Mouse (Mus musculus) kidney, embryonic 16.5 days (tissue): ENCODE measurements around the gene Syne1. TPM values are rescaled to one million over a fixed set of nuclear protein-coding genes. Genes with fewer than 3 reads are reported as not detected.
A peak's percentile ranks its signal among the peaks of the same experiment; 100 is the strongest.

Experiments used
- ATAC-seq: fragments of 200-750 bp; cut with Nextera tagmentation; 2 replicates; pipeline ENCODE4 v1.8.0; 2017; ENCODE audit warnings: moderate TSS enrichment; ENCODE audit not compliant: low FRiP score, low TSS enrichment
- H3K27ac ChIP-seq: fragments of 300-500 bp; sonication (generic); 2 replicates; pipeline ENCODE4 v1.5.1; 2014; ENCODE audit warnings: low read length
- H3K27me3 ChIP-seq: fragments of 300-500 bp; sonication (generic); 2 replicates; pipeline ENCODE4 v1.6.1; 2014; ENCODE audit warnings: low read length, control low read depth, mixed read lengths; ENCODE audit not compliant: insufficient read depth
- H3K36me3 ChIP-seq: fragments of 300-500 bp; sonication (generic); 2 replicates; pipeline ENCODE4 v1.6.1; 2014; ENCODE audit warnings: low read length, control low read depth, mixed read lengths; ENCODE audit not compliant: insufficient read depth
- H3K4me1 ChIP-seq: fragments of 300-500 bp; sonication (generic); 2 replicates; pipeline ENCODE4 v1.6.1; 2014; ENCODE audit warnings: low read length, control low read depth, mixed read lengths; ENCODE audit not compliant: insufficient read depth
- H3K4me2 ChIP-seq: fragments of 300-500 bp; sonication (generic); replicated peaks from 2 replicates; pipeline ENCODE4 v1.6.1; 2014; ENCODE audit warnings: low read depth, low read length
- H3K4me3 ChIP-seq: fragments of 300-500 bp; sonication (generic); 2 replicates; pipeline ENCODE4 v1.5.1; 2014; ENCODE audit warnings: mild to moderate bottlenecking, low read length
- H3K9ac ChIP-seq: fragments of 300-500 bp; sonication (generic); replicated peaks from 2 replicates; pipeline ENCODE4 v1.6.1; 2014; ENCODE audit warnings: low read length
- H3K9me3 ChIP-seq: fragments of 300-500 bp; sonication (generic); 2 replicates; pipeline ENCODE4 v1.6.1; 2016; ENCODE audit warnings: low read length, control low read depth
- WGBS: fragments of 180-500 bp; shearing (Covaris S2); extraction: QIAGEN DNeasy Blood & Tissue Kit; methylation state at CpG from one replicate; pipeline ENCODE4 v1.1.7; 2014; 5-methylcytosine and 5-hydroxymethylcytosine counted together
- polyA plus RNA-seq: library from polyadenylated mRNA; unstranded; fragments of >200 nt; fragmentation: Nextera tagmentation; extraction: Ambion mirVana; gene quantifications from 2 replicates; pipeline ENCODE4 v1.2.1, GENCODE M21; 2015

The Syne1 gene
- polyA plus RNA-seq, 1 experiment from 2014 or later: 5.2 TPM

DNA sequence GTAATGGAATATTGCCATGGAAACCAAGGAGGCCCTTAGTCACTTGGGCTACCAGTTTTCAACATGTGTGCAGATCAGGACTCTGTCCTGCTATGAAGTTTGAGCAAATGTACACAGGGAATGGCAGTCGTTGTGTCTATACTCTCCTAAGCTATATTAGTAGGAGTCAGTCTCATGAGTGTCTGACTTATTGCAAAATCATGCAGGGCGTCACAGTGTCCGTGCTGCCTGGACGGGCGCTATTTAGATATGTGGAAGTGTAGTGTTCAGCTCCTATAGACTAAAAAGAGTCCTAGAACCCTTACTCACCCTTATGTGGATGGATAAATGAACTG, 261.7 kb downstream of the Syne1 start:
- H3K27ac ChIP-seq: peak overlapping the region; percentile 72
- no peaks in the 10 kb centered on the region for H3K4me1 ChIP-seq
- peaks cover 9% of the 10 kb centered on the region; the same call in 1 of the 2 replicates for H3K9me3 ChIP-seq
- peak overlapping the region; percentile 44 for H3K4me2 ChIP-seq
- WGBS: 73% methylated on average over 5 of the region's 5 CpGs
- peak overlapping the region; percentile 32; the same call in 1 of the 2 replicates for H3K4me3 ChIP-seq
- H3K9ac ChIP-seq: peak overlapping the region; percentile 55; the same call in 1 of the 2 replicates
- ATAC-seq: peak; percentile 62
- H3K36me3 ChIP-seq: no peaks in the 10 kb centered on the region
- H3K27me3 ChIP-seq: no peaks in the 10 kb centered on the region

DNA sequence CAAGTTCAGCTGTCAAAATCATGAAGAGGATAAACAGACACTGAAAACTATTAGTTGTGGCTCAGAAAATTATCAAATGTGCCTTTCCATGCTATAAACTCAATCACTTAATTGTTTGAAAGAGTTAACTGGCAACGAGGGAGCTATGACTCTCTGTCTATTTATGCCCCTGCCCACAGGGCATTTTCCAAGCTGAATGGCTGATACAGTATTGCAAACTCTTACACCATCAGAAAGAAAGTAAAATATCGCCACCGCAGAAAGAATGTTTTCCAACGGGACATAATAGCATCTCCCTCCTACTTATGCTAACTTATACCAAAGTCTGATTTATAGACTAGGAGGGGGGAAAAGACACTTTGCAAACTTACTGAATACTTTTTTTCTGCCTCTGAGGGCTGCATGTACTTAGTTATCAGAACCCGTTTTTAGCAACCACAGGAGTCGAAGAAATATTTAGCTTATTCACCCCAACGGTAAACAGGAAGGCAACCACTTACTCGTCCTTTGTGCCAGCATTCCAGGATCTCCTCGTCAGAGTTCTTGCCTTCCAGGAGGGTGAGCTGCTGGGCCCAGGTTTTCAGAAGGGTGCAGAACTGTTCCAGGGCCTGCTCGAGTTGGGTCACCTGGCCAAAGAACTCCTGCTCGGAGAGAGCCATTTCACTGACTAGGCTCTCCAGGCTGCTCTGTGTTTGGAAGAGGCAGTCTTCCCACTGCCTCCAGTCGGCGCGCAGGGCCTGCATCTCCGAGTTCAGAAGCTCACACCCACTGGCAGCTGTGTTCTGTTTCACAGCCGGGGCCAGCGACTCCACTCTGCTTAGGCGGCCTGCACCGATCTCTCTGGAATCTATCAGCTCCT, 262.3 kb downstream of the Syne1 start:
- H3K27ac ChIP-seq: peak overlapping the region; percentile 72
- 34% methylated on average over 19 of the region's 19 CpGs for WGBS
- H3K36me3 ChIP-seq: no peaks in the 10 kb centered on the region
- peak overlapping the region; percentile 44 for H3K4me2 ChIP-seq
- no peaks in the 10 kb centered on the region for H3K4me1 ChIP-seq
- peak overlapping the region; percentile 55; the same call in 1 of the 2 replicates for H3K9ac ChIP-seq
- H3K9me3 ChIP-seq: peaks cover 9% of the 10 kb centered on the region; the same call in 1 of the 2 replicates
- ATAC-seq: peak; percentile 84
- H3K4me3 ChIP-seq: peak overlapping the region; percentile 32
- H3K27me3 ChIP-seq: no peaks in the 10 kb centered on the region

DNA sequence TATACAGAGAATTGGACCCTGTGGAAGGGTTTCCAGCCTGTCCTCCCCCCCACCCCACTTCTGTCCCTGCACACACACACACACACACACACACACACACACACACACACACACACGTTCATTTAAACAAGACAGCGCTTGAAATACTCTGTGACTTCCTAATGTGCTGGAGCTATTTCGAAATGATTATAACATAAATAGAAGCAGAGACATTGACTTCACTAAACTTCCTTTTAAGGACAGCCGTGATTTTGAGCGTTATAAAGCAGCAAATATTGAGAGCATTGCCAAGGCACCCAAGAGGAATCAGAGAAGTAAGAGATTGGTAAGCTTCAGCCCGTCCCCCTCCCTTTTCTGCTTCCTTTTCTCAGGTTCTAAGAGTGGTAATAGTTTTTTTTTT, 263.0 kb downstream of the Syne1 start:
- Histone ChIP-seq H3K9ac (no peak overlapping the region), H3K27me3 (no peaks in the 10 kb centered on the region), H3K27ac (no peak overlapping the region; the same call in 1 of the 2 replicates), H3K4me2 (peak overlapping the region; percentile 44), H3K36me3 (no peaks in the 10 kb centered on the region), H3K4me3 (no peak overlapping the region; the same call in 1 of the 2 replicates), H3K9me3 (peaks cover 9% of the 10 kb centered on the region; the same call in 1 of the 2 replicates), H3K4me1 (no peaks in the 10 kb centered on the region)
- ATAC-seq: peak; percentile 32; the same call in 1 of the 2 replicates
- WGBS: 58% methylated on average over 6 of the region's 6 CpGs

DNA sequence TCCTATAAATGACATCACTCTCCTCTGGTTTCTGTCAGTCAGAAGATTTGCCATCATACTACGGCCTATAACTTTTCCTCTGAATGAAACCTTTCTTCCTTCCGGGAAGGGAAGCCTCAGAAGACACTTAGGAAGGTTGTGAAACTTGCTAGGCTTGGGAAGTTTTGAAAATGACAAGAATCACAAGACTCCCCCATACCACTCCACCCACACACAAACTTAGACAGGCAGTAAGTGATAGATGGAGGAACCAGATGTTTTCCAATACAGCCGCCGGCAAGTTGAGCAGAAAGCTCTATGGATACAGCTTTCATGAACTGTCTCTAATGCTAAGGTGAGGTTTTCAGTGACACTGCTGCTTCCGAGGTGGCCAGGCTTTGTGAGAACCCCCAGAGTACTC, 275.5 kb downstream of the Syne1 start:
- no peak overlapping the region for H3K4me3 ChIP-seq
- H3K9me3 ChIP-seq: no peaks in the 10 kb centered on the region
- ATAC-seq: no peak
- H3K36me3 ChIP-seq: no peaks in the 10 kb centered on the region
- no peak overlapping the region for H3K27ac ChIP-seq
- H3K27me3 ChIP-seq: no peaks in the 10 kb centered on the region
- no peak overlapping the region for H3K4me2 ChIP-seq
- no peaks in the 10 kb centered on the region for H3K4me1 ChIP-seq
- 56% methylated on average over 5 of the region's 5 CpGs for WGBS
- no peak overlapping the region for H3K9ac ChIP-seq

DNA sequence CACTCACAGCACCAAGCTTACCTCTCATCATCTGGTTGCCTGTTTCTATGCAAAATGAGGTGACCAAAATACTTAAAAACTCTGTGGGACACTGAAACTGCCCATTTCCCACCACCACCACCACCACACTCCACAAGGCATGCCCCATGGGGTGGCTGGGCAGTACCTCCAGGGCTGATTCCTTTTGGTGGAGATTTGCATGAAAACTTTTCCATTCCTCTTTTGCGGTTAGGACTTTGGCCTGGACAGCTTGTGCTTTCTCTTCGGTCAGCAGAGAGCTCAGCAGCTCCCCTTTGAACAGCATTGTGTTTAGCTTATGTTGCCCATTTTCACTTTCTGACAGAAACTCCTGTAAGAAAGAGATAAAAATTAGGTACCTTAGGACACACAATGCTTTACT, 280.6 kb downstream of the Syne1 start:
- 90% methylated on average over 2 of the region's 2 CpGs for WGBS
- Histone ChIP-seq H3K9me3 (no peaks in the 10 kb centered on the region), H3K36me3 (no peaks in the 10 kb centered on the region)

DNA sequence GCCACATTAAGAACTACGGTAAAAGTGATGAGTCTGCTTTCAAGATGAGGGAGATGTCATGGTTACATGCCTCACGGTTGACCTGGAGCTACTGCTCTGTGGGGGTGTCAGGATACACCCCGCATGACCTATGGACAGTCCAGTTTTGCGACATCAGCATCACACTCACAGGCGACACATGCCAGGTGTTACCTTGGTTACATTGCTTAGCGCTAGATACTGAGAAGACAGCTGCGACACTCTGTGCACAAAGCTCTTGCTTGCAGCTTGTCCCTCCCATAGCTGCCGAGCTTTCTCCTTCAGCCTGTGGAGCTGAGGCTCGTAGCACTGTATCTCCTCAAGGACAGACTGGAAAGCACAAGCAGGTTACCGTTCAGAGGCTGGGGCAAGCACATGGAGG, 286.9 kb downstream of the Syne1 start:
- Histone ChIP-seq H3K36me3 (no peaks in the 10 kb centered on the region), H3K4me3 (no peak overlapping the region), H3K9ac (no peak overlapping the region), H3K27me3 (no peaks in the 10 kb centered on the region), H3K9me3 (no peaks in the 10 kb centered on the region), H3K4me1 (no peaks in the 10 kb centered on the region), H3K27ac (no peak overlapping the region), H3K4me2 (no peak overlapping the region)
- ATAC-seq: peak; percentile 70
- 39% methylated on average over 10 of the region's 10 CpGs for WGBS

More for the DNA sequence above, 280.6 kb downstream of the Syne1 start:
- Histone ChIP-seq H3K4me2 (no peak overlapping the region), H3K27ac (no peak overlapping the region), H3K9ac (no peak overlapping the region), H3K4me3 (no peak overlapping the region), H3K27me3 (no peaks in the 10 kb centered on the region), H3K4me1 (no peaks in the 10 kb centered on the region)
- ATAC-seq: no peak

DNA sequence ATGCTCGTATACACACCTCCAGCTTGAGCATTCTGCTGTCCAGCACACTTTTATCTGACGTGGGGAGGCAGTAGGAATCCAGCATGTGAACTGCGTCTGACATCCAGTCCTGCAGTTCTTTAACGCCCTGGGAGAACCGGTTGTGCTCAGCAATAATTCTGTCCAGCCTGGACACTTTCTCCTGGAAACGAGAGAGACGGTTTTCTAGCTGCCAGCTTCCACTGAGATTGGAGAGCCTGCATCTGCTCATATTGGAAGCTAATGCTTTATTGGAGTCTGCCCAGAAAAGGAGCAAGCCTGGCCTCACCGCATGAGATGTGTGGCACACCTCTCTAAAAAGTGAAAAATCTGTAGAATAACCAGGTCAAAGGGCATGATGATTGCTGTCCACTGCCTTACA, 288.6 kb downstream of the Syne1 start:
- H3K9me3 ChIP-seq: peaks cover 2% of the 10 kb centered on the region; the same call in 1 of the 2 replicates
- H3K27ac ChIP-seq: no peak overlapping the region
- H3K4me2 ChIP-seq: no peak overlapping the region
- ATAC-seq: no peak
- H3K27me3 ChIP-seq: no peaks in the 10 kb centered on the region
- no peaks in the 10 kb centered on the region for H3K36me3 ChIP-seq
- no peak overlapping the region for H3K4me3 ChIP-seq
- WGBS: 45% methylated on average over 8 of the region's 8 CpGs
- H3K4me1 ChIP-seq: no peaks in the 10 kb centered on the region
- no peak overlapping the region for H3K9ac ChIP-seq

DNA sequence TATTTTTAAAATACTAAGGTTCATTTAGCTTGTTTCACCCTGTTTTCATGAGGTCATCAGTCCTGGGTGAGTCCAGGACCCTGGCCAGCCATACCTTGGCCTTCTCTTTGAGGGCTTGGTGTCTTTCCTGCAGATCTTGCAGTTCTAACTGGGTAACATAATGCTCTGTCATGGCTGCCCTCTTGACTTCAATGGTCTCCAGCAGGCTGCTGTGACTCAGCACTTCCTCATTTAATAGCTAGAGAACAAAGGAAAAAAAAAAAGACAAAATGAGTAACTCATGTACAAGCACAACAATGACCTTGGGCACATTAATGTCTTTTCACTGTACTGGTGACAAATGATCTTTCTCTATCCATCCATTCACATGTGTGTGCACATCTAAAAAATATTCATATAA, 294.6 kb downstream of the Syne1 start:
- Histone ChIP-seq H3K4me3 (no peak overlapping the region), H3K27me3 (no peaks in the 10 kb centered on the region), H3K9me3 (peaks cover 6% of the 10 kb centered on the region; the same call in 1 of the 2 replicates), H3K27ac (no peak overlapping the region), H3K9ac (no peak overlapping the region), H3K36me3 (no peaks in the 10 kb centered on the region), H3K4me2 (no peak overlapping the region), H3K4me1 (no peaks in the 10 kb centered on the region)
- no peak for ATAC-seq

DNA sequence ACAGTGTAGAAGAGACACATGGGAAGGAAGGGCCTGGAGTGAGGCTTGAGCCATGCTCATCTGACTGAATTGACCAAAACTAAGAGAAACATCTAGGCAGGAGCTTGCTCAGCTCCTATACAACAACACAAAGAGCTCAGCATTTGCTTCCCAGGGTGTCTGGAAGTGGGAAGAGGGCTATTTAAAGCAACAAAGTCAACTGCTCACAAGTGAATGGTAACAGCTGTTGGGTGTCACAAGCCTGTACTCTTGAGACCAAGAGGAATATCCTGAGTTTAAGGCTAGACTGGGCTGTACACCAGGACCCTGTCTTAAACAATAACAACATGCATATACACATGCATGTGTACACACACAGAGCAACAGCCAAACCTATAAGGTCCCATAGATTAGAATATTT, 297.5 kb downstream of the Syne1 start:
- Histone ChIP-seq H3K4me2 (no peak overlapping the region), H3K27me3 (no peaks in the 10 kb centered on the region), H3K36me3 (no peaks in the 10 kb centered on the region), H3K9me3 (peaks cover 6% of the 10 kb centered on the region; the same call in 1 of the 2 replicates), H3K4me3 (no peak overlapping the region), H3K9ac (no peak overlapping the region), H3K27ac (0 out of 2 replicates have a peak overlapping the region, but pooled peaks have one; percentile 20), H3K4me1 (no peaks in the 10 kb centered on the region)
- 0 out of 2 replicates have a peak, but pooled peaks have one; percentile 63 for ATAC-seq

DNA sequence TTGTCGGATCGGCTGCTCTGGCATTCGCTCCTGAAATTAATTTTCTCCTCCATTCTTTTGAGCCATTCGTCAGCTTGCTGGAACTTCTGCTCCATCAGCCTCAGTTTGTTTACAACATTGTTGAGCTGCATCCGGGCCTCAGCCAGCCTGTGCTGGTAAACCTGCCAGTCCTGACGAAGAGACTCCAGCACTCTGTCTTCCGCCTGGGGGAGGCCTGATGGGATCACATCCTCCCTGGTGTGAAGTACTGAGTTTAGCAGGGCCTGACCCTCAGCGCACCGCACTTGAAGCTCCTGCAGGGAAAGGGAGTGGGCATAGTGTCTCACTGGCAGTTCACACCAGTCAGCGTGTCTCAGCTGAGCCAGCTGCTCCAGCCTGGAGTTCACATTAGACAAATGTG, 300.6 kb downstream of the Syne1 start:
- Histone ChIP-seq H3K27me3 (no peaks in the 10 kb centered on the region), H3K36me3 (no peaks in the 10 kb centered on the region), H3K4me2 (no peak overlapping the region), H3K27ac (no peak overlapping the region), H3K4me1 (no peaks in the 10 kb centered on the region), H3K9ac (no peak overlapping the region), H3K4me3 (no peak overlapping the region), H3K9me3 (no peaks in the 10 kb centered on the region)
- no peak for ATAC-seq
- WGBS: 43% methylated on average over 10 of the region's 10 CpGs
